Mouse (Mus musculus) urinary bladder, postnatal 36 days (tissue): ENCODE results near the gene Ift88.

Experiments
- DNase-seq, 2 experiments: peaks; one replicate each; pipeline ENCODE4 v3.0.0; 2022; ENCODE audit warnings: low spot score in 2 of 2, mixed read lengths in 1 of 2

The Ift88 gene

GRCm38 (mm10) chr14:57532577-57532976 lies 108.7 kb downstream of the Ift88 start:
- no peak for DNase-seq

- peak in 1 of 2 experiments; percentile 57 for DNase-seq
Measured at GRCm38 (mm10) chr14:57533214-57533613, 109.4 kb downstream of the Ift88 start.

GRCm38 (mm10) chr14:57533841-57534240 lies 110.0 kb downstream of the Ift88 start:
- no peak for DNase-seq

- no peak for DNase-seq
Measured at GRCm38 (mm10) chr14:57534346-57534745, 110.5 kb downstream of the Ift88 start.

GRCm38 (mm10) chr14:57534961-57535360 lies 111.1 kb downstream of the Ift88 start:
- DNase-seq, result peak in 1 of 2 experiments; percentile 54

GRCm38 (mm10) chr14:57535646-57536045 lies 111.8 kb downstream of the Ift88 start:
- no peak for DNase-seq

GRCm38 (mm10) chr14:57536820-57537219 lies 113.0 kb downstream of the Ift88 start:
- no peak for DNase-seq

- DNase-seq, result no peak
Measured at GRCm38 (mm10) chr14:57537261-57538015, 113.6 kb downstream of the Ift88 start.

- no peak for DNase-seq
Measured at GRCm38 (mm10) chr14:57540683-57541082, 116.8 kb downstream of the Ift88 start.

GRCm38 (mm10) chr14:57542231-57542630 lies 118.4 kb downstream of the Ift88 start:
- DNase-seq, result no peak

GRCm38 (mm10) chr14:57543420-57544039 lies 119.7 kb downstream of the Ift88 start:
- no peak for DNase-seq

- no peak for DNase-seq
Measured at GRCm38 (mm10) chr14:57545526-57545925, 121.7 kb downstream of the Ift88 start.

- DNase-seq, result no peak
Measured at GRCm38 (mm10) chr14:57546131-57546530, 122.3 kb downstream of the Ift88 start.

- peak; percentile 25 to 37 for DNase-seq
Measured at GRCm38 (mm10) chr14:57546557-57547021, 122.7 kb downstream of the Ift88 start.

- no peak for DNase-seq
Measured at GRCm38 (mm10) chr14:57547062-57547461, 123.2 kb downstream of the Ift88 start.

- DNase-seq, result no peak
Measured at GRCm38 (mm10) chr14:57552945-57553344, 129.1 kb downstream of the Ift88 start.

- DNase-seq, result no peak
Measured at GRCm38 (mm10) chr14:57554434-57554833, 130.6 kb downstream of the Ift88 start.

- no peak for DNase-seq
Measured at GRCm38 (mm10) chr14:57555471-57556070, 131.7 kb downstream of the Ift88 start.

- DNase-seq, result no peak
Measured at GRCm38 (mm10) chr14:57556922-57557321, 133.1 kb downstream of the Ift88 start.

GRCm38 (mm10) chr14:57565626-57566025 lies 141.8 kb downstream of the Ift88 start:
- DNase-seq, result no peak
